Mouse (Mus musculus) liver, embryonic 11.5 days (tissue): ENCODE results near the gene Vps33b. TPM values are rescaled to one million over a fixed set of nuclear protein-coding genes. Genes with fewer than 3 reads are reported as not detected.

Source experiments
- ATAC-seq: fragments of 200-750 bp; cut with Nextera tagmentation; replicated peaks from 2 replicates; pipeline ENCODE4 v1.8.0; 2017; ENCODE audit warnings: moderate number of reproducible peaks, mild to moderate bottlenecking, moderate TSS enrichment, moderate library complexity; ENCODE audit not compliant: low FRiP score
- DNase-seq: peaks from one replicate; pipeline ENCODE4 v3.0.0-alpha.2; 2017; ENCODE audit warnings: low spot score
- H3K27ac ChIP-seq: fragments of 300-500 bp; sonication (generic); 2 replicates; pipeline ENCODE4 v1.5.1; 2014; ENCODE audit warnings: mild to moderate bottlenecking, low read depth, low read length, control low read depth
- H3K27me3 ChIP-seq: fragments of 300-500 bp; sonication (generic); replicated peaks from 2 replicates; pipeline ENCODE4 v1.6.1; 2014; ENCODE audit warnings: low read length, mixed read lengths; ENCODE audit not compliant: control insufficient read depth, insufficient read depth
- H3K36me3 ChIP-seq: fragments of 300-500 bp; sonication (generic); 2 replicates; pipeline ENCODE4 v1.6.1; 2014; ENCODE audit warnings: mild to moderate bottlenecking, low read length, moderate library complexity, mixed read lengths; ENCODE audit not compliant: control insufficient read depth, insufficient read depth
- H3K4me1 ChIP-seq: fragments of 300-500 bp; sonication (generic); replicated peaks from 2 replicates; pipeline ENCODE4 v1.6.1; 2014; ENCODE audit warnings: low read length, mixed read lengths; ENCODE audit not compliant: control insufficient read depth, insufficient read depth
- H3K4me2 ChIP-seq: fragments of 300-500 bp; sonication (generic); 2 replicates; pipeline ENCODE4 v1.6.1; 2014; ENCODE audit warnings: mild to moderate bottlenecking, control low read depth, moderate library complexity
- H3K4me3 ChIP-seq: fragments of 300-500 bp; sonication (generic); 2 replicates; pipeline ENCODE4 v1.5.1; 2014; ENCODE audit warnings: low read depth, low read length, control low read depth
- H3K9ac ChIP-seq: fragments of 300-500 bp; sonication (generic); 2 replicates; pipeline ENCODE4 v1.6.1; 2014; ENCODE audit warnings: low read depth, low read length, control low read depth
- H3K9me3 ChIP-seq: fragments of 300-500 bp; sonication (generic); 2 replicates; pipeline ENCODE4 v1.6.1; 2016; ENCODE audit warnings: low read length, inconsistent platforms, mixed read lengths; ENCODE audit not compliant: control insufficient read depth
- WGBS: fragments of 180-500 bp; shearing (Covaris S2); extraction: QIAGEN DNeasy Blood & Tissue Kit; methylation state at CpG from one replicate; pipeline ENCODE4 v1.1.7; 2014; 5-methylcytosine and 5-hydroxymethylcytosine counted together
- polyA plus RNA-seq: library from polyadenylated mRNA; unstranded; fragments of >200 nt; fragmentation: Nextera tagmentation; extraction: Ambion mirVana; gene quantifications from 2 replicates; pipeline ENCODE4 v1.2.1, GENCODE M21; 2014

Gene Vps33b
- polyA plus RNA-seq, 1 experiment from 2014 or later: 24.4 TPM

DNA sequence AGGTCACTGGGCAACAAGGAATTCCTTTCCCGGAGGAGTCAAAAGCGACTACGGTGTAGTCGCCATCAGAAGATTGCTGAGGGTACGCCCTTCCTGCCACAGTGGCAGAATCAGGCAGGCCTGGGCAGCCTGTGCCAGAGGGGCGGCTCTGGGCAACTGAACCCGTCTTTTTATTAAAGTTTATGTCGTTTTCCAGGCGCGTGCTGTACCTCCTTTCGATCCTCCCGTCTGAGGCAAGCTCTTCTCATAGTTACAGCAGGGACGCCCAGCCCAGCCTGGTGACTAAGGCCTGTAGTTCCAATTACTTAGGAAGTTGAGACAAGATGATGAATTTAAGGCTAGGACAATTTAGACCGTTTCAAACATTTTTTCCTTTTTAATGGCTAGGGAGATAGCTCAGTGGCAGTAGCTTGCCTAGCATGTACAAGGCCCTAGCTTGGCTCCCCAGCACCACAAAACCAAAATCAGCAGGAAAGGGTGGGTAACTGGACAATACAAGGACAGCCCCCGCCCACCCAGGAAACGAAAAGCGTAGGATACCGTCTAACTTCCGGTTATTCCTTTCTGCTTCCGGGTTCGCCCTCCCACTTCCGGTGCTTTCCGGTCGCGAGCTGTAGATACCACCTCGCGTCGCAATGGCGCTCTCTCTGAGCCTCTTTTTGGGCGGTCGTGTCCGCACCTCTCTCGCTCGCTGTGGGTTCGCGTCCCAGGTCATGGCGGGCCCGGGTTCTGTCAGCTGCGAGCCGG lies 8.7 kb upstream of the Vps33b start, which contains the start of gene Ngrn:
Gene Ngrn (plus strand): TSS at position 591 of the 747 bp plus-strand sequence.
- H3K27ac ChIP-seq: peak within 1 kb of the TSS; percentile 82
- H3K9me3 ChIP-seq: no peaks in the 10 kb centered on the region
- ATAC-seq (peak; percentile 89), DNase-seq (peak; percentile 84)
- 0 out of 2 replicates have a peak, but pooled peaks cover 3% of the 10 kb centered on the region for H3K27me3 ChIP-seq
- H3K4me1 ChIP-seq: peaks cover 11% of the 10 kb centered on the region
- H3K9ac ChIP-seq: peak within 1 kb of the TSS; percentile 91
- peak within 1 kb of the TSS; percentile 91 for H3K4me3 ChIP-seq
- WGBS: 22% methylated on average over 40 of the region's 40 CpGs
- peak within 1 kb of the TSS; percentile 83 for H3K4me2 ChIP-seq
- peaks cover 11% of the 10 kb centered on the region for H3K36me3 ChIP-seq

DNA sequence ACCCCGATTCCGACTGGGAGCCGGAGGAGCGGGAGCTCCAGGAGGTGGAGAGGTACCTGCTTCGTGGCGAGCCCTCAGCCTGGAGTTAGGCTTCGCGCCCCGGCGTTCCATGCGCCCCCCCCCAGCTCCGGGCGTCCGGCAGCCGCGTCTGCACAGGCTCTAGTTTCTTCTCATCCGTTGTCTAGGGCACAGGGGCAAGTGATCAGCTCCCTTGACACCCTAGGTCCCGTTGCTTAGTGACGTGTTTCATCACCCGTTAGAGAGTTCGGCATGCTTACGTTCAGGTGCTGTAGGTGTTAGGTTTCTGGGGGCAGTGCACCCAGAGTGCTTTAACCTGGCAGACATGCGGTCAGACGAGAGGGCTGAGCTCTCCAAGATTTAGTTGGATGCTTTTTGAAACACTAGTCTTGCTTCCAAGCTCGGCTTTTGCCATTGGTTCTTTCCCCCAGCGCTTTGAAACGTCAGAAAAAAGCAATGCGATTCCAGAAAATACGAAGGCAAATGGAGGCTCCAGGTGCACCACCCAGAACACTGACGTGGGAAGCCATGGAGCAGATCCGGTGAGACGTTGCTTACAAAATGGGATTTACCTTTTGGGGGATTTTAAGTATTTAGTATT lies 8.0 kb upstream of the Vps33b start:
- no peak for DNase-seq
- peak overlapping the region; percentile 91 for H3K4me3 ChIP-seq

DNA sequence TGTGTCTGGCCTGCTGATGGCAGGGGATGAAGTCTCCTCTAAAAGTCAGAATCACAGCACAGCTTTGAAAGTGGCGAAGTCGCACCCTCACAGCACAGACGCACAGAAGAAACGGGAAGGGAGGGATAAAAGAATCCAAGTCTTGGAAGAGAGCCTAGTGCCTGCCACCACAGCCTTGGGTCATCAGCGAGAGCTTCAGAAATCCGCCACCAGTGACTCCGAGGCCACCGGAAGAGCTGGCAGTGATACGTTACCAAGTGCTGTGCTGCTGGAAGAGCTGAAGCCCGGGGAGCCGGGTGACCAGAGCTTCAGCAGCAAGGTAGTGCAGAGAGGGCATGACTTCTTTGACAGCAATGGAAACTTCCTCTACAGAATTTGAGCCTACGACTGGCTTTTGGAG lies 4.8 kb upstream of the Vps33b start:
- Histone ChIP-seq H3K4me2 (no peak overlapping the region), H3K27me3 (no peaks in the 10 kb centered on the region), H3K27ac (no peak overlapping the region), H3K36me3 (peaks cover 17% of the 10 kb centered on the region), H3K9me3 (no peaks in the 10 kb centered on the region), H3K4me3 (no peak overlapping the region), H3K9ac (no peak overlapping the region), H3K4me1 (peaks cover 18% of the 10 kb centered on the region)
- 95% methylated on average over 12 of the region's 12 CpGs for WGBS
- DNase-seq: no peak
- no peak for ATAC-seq

More for the DNA sequence above, 8.0 kb upstream of the Vps33b start:
- peak; percentile 75 for ATAC-seq
- Histone ChIP-seq H3K36me3 (peaks cover 14% of the 10 kb centered on the region), H3K27me3 (0 out of 2 replicates have a peak, but pooled peaks cover 3% of the 10 kb centered on the region), H3K4me1 (peaks cover 11% of the 10 kb centered on the region), H3K9ac (peak overlapping the region; percentile 91), H3K9me3 (no peaks in the 10 kb centered on the region), H3K4me2 (peak overlapping the region; percentile 83), H3K27ac (peak overlapping the region; percentile 82)
- 1% methylated on average over 32 of the region's 32 CpGs for WGBS

DNA sequence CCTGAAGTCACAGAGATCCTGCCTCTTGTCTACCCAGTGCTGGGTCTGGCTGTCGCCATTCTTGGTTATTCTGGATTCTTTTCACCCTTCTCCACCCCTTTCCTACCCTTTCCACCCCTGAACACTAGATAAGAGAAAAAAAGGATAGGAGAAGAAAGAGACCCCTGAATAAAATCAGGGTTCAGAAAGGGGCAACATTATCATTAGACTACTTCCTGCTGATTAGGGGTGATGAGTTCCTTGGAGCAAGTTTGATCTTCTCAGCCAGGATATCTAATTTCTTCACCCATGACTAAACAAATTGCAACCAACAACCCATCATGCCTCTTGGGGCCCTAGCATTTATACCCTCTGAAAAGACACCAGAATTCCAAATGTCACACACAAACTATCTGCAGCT lies 1.7 kb upstream of the Vps33b start:
- Histone ChIP-seq H3K36me3 (peaks cover 20% of the 10 kb centered on the region), H3K27me3 (no peaks in the 10 kb centered on the region), H3K9ac (no peak overlapping the region), H3K9me3 (no peaks in the 10 kb centered on the region), H3K4me3 (no peak overlapping the region), H3K27ac (no peak overlapping the region), H3K4me2 (no peak overlapping the region), H3K4me1 (peaks cover 12% of the 10 kb centered on the region)
- WGBS: 71% methylated on average over 1 of the region's 1 CpGs
- no peak for DNase-seq
- ATAC-seq: no peak

DNA sequence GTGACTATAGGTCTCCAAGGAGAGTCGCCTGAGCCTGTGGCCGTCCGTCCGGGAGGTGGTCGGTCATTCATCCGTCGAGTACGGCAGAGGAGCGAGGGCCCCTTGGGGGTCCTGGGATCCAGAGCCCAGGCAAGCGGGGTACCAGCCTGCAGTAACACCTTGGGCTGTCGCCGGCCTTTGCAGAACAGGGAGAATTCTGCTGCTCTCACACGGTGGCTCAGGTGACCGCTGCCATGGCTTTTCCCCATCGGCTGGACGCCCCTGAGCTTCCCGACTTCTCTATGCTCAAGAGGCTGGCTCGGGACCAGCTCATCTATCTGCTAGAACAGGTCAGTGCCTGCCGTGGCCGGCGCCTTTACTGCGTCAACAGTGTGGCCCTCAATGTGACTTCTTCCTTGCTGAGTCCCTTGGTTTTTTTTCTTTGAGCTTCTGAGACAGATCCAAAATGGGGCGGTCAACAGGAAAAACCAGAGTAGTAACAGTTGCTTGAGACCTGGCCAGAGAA lies 354 bp downstream of the Vps33b start:
- Histone ChIP-seq H3K9ac (peak overlapping the region; percentile 74), H3K36me3 (peaks cover 31% of the 10 kb centered on the region), H3K4me3 (peak overlapping the region; percentile 79), H3K27me3 (no peaks in the 10 kb centered on the region), H3K4me1 (peaks cover 12% of the 10 kb centered on the region), H3K9me3 (peaks cover 2% of the 10 kb centered on the region; the same call in 1 of the 2 replicates), H3K27ac (0 out of 2 replicates have a peak overlapping the region, but pooled peaks have one; percentile 13), H3K4me2 (peak overlapping the region; percentile 90)
- DNase-seq (no peak), ATAC-seq (peak; percentile 67)
- under 1% methylated on average over 23 of the region's 23 CpGs for WGBS

DNA sequence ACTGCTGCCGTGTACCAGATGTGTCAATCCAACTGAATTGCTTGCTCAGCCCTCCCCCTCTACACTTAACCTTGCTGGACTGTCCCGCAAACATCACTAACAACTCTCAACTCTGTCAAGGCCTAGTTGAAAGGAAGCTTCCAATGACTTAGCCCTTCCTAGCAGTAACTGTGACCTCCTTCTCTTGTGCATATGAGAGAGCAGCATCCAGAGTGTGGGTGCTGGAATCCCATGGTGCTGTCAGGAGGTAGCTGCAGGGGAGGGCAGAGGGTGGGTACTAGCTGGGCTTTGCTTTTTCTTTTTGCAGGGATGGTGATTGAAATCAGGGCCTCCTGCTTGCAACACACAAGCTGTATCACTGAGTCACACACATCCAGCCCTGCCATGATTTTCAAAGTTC lies 4.0 kb downstream of the Vps33b start:
- no peak overlapping the region for H3K4me3 ChIP-seq
- H3K4me2 ChIP-seq: no peak overlapping the region
- H3K36me3 ChIP-seq: peaks cover 46% of the 10 kb centered on the region
- no peak for DNase-seq
- no peaks in the 10 kb centered on the region for H3K27me3 ChIP-seq
- 84% methylated on average over 2 of the region's 2 CpGs for WGBS
- H3K9me3 ChIP-seq: peaks cover 4% of the 10 kb centered on the region; the same call in 1 of the 2 replicates
- H3K9ac ChIP-seq: no peak overlapping the region
- no peak for ATAC-seq
- H3K27ac ChIP-seq: no peak overlapping the region
- H3K4me1 ChIP-seq: peaks cover 10% of the 10 kb centered on the region

DNA sequence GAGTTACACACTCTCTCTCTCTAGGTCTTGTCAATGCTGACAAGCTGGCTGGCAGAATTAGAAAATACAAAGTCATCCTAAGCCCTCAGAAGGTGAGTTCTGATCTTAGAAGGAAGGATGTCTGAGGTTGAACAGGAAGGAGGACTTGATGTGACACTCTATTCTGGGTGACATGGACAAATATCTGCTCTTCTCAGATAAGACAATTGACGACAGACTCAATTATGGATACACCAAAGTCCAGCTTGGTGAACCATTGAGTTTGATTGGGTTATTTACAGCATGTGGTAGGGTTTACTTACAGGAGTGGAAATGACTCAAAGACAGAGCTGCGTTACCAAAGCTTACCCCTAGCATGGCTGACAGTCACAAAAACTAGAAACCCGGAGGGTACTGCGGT lies 6.9 kb downstream of the Vps33b start:
- ATAC-seq (no peak), DNase-seq (no peak)
- Histone ChIP-seq H3K4me1 (no peaks in the 10 kb centered on the region), H3K4me2 (no peak overlapping the region), H3K9me3 (peaks cover 4% of the 10 kb centered on the region; the same call in 1 of the 2 replicates), H3K27ac (no peak overlapping the region), H3K4me3 (no peak overlapping the region), H3K9ac (no peak overlapping the region), H3K27me3 (no peaks in the 10 kb centered on the region), H3K36me3 (peaks cover 48% of the 10 kb centered on the region)
- 72% methylated on average over 4 of the region's 4 CpGs for WGBS

DNA sequence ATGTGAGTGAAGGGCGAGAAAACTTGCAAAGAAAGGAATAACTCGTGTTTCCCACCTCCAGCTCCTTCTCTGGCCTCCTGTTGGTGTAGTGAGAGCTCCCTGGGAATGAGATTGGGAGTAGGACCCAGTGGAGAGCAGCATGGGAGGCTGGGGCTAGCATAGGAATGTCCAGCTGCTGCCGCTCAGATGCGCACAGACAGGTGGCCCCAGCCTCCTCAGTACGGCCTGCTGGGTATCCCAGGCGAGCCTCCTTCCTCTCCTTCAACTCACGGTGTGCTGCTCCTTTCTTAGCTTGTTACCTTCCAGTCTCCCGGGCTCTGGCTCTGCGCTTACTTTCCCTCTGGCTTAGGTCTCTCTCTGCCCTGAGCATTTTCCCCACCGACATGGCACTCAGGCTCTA lies 10.6 kb downstream of the Vps33b start:
- Histone ChIP-seq H3K4me2 (no peak overlapping the region), H3K27me3 (no peaks in the 10 kb centered on the region), H3K4me1 (0 out of 2 replicates have a peak, but pooled peaks cover 3% of the 10 kb centered on the region), H3K36me3 (peaks cover 27% of the 10 kb centered on the region), H3K9ac (no peak overlapping the region), H3K27ac (no peak overlapping the region), H3K4me3 (no peak overlapping the region), H3K9me3 (no peaks in the 10 kb centered on the region; the same call in 1 of the 2 replicates)
- DNase-seq (no peak), ATAC-seq (no peak)
- WGBS: 84% methylated on average over 10 of the region's 10 CpGs
